Comparison of ENCODE assay signal across 20 mouse cellular contexts in genomic region chr6:49823821-49824220, GRCm38 (mm10). TPM values are rescaled to one million over a fixed set of nuclear protein-coding genes. Genes with fewer than 3 reads are reported as not detected.
A peak's percentile ranks its signal among the peaks of the same experiment; 100 is the strongest.
DNase-seq lines count a peak whose midpoint lies in the region; ATAC-seq and TF ChIP-seq lines count a peak whose summit lies in the region.
"Had no signal": no experiment of that assay in that cellular context is flagged by ENCODE, and none has a peak within 500 bp of the region (broad histone marks: within the 10 kb centered on the region; RNA-seq: fewer than 3 reads in every experiment).

No protein-coding gene starts in this region.

- H3K4me1 ChIP-seq in kidney, adult 2 months (ENCODE audit: control insufficient read depth, insufficient read depth, low read length) = no peaks in the 10 kb centered on the region
- no peaks in the 10 kb centered on the region for H3K4me1 ChIP-seq in cortical plate, adult 2 months (ENCODE audit: control insufficient read depth, insufficient read depth, low read length)
- peaks cover 14% of the 10 kb centered on the region for H3K4me1 ChIP-seq in midbrain, embryonic 15.5 days

- H3K9me3 ChIP-seq in midbrain, embryonic 15.5 days = no peaks in the 10 kb centered on the region

- TF ChIP-seq CTCF in kidney, adult 2 months (conservative IDR thresholded peaks at IDR 0.05; ENCODE audit: insufficient read depth, insufficient read length, low read depth, low read length) = no peak
- TF ChIP-seq CTCF in cortical plate, adult 2 months (IDR thresholded peaks at IDR 0.05; ENCODE audit: extremely low read depth, insufficient read depth, low read length) = no peak

- peak overlapping the region; percentile 9; the same call in 1 of the 2 replicates for H3K4me3 ChIP-seq in kidney, adult 2 months (ENCODE audit: insufficient read depth, low read depth, low read length)
- H3K4me3 ChIP-seq in cortical plate, adult 2 months (ENCODE audit: insufficient read depth, low read length) = peak overlapping the region; percentile 24; the same call in 1 of the 2 replicates
- H3K4me3 ChIP-seq in midbrain, embryonic 15.5 days = 0 out of 2 replicates have a peak overlapping the region, but pooled peaks have one; percentile 40

- TF ChIP-seq POLR2A in kidney, adult 2 months (IDR thresholded peaks at IDR 0.05; ENCODE audit: low read depth, low read length) = no peak
- no peak for TF ChIP-seq POLR2A in cortical plate, adult 2 months (IDR thresholded peaks at IDR 0.05; ENCODE audit: extremely low read depth, insufficient read depth, low read length)

- peaks cover 6% of the 10 kb centered on the region for H3K27me3 ChIP-seq in kidney, adult 2 months (replicated peaks; ENCODE audit: control insufficient read depth, insufficient read depth, low read length)
- peaks cover 36% of the 10 kb centered on the region for H3K27me3 ChIP-seq in midbrain, embryonic 15.5 days (replicated peaks)

- peak; percentile 11 for DNase-seq in embryo, embryonic 10.5 days (ENCODE audit: low spot score)
- DNase-seq in embryo, embryonic 9.5 days (ENCODE audit: extremely low spot score) = no peak
- DNase-seq in kidney, adult 2 months = no peak
- no peak for DNase-seq in kidney, postnatal 4 days
- no peak for DNase-seq in natural killer cell, adult 2 months (ENCODE audit: low spot score in 2 of 2)
- no peak for DNase-seq in adrenal gland, postnatal 10 days
- DNase-seq: adrenal gland, adult 8-10 months; cerebellum, adult 9-11 months; heart, postnatal 10 days; kidney, adult 8-10 months; lung, adult 2 months; lung, postnatal 36 days; right cerebral cortex, postnatal 4 days; thymus, adult 2 months had no signal

- H3K27ac ChIP-seq in kidney, adult 2 months (ENCODE audit: insufficient read depth, low read depth, low read length) = no peak overlapping the region
- H3K27ac ChIP-seq in cortical plate, adult 2 months (ENCODE audit: insufficient read depth, low read length) = no peak overlapping the region
- H3K27ac ChIP-seq in midbrain, embryonic 15.5 days = no peak overlapping the region

- H3K36me3 ChIP-seq in kidney, adult 2 months (ENCODE audit: control insufficient read depth, insufficient read depth, low read length) = no peaks in the 10 kb centered on the region
- no peaks in the 10 kb centered on the region for H3K36me3 ChIP-seq in midbrain, embryonic 15.5 days (replicated peaks)

- ATAC-seq in midbrain, embryonic 15.5 days (replicated peaks) = no peak
- ATAC-seq: inflammation-experienced regulatory T-cells, adult 6 months; Patski had no signal

- WGBS in kidney, adult 2 months = 48% methylated on average over 2 of the region's 2 CpGs
- WGBS in midbrain, embryonic 15.5 days = 26% methylated on average over 2 of the region's 2 CpGs

- H3K4me2 ChIP-seq in midbrain, embryonic 15.5 days = no peak overlapping the region
- H3K4me2 ChIP-seq: liver, embryonic 11.5 days had no signal

- H3K9ac ChIP-seq in midbrain, embryonic 15.5 days = no peak overlapping the region

RNA-seq across cellular contexts. Expression of gene Npy, which starts 1.3 kb away (rescaled TPM):
- 172 and 186 TPM in 2 replicates for polyA plus RNA-seq in kidney, adult 2 months (2012; rRNA removed)
- polyA plus RNA-seq in cortical plate, adult 2 months (2012; rRNA removed) = 658 and 696 TPM in 2 replicates
- polyA plus RNA-seq in midbrain, embryonic 15.5 days (2015; fragmentation: Nextera tagmentation; extraction: Ambion mirVana) = 99.7 and 150 TPM in 2 replicates
- total RNA-seq in adrenal gland, postnatal 10 days (2021) = 100 to 1,000 TPM; 506 to 551 TPM
- total RNA-seq: gastrocnemius, postnatal 4 days; heart, postnatal 10 days had no signal
- polyA plus RNA-seq: inflammation-experienced regulatory T-cells, adult 6 months; liver, embryonic 11.5 days; Patski had no signal
